Mouse (Mus musculus) stomach, embryonic 16.5 days (tissue): ENCODE data around the gene Btg4. TPM values are rescaled to one million over a fixed set of nuclear protein-coding genes. Genes with fewer than 3 reads are reported as not detected.

ENCODE experiments used
- ATAC-seq: fragments of 200-750 bp; cut with Nextera tagmentation; 2 replicates; pipeline ENCODE4 v1.8.0; 2017; ENCODE audit warnings: moderate number of reproducible peaks, moderate TSS enrichment; ENCODE audit not compliant: insufficient read depth, low FRiP score
- H3K27ac ChIP-seq: fragments of 300-500 bp; sonication (generic); 2 replicates; pipeline ENCODE4 v1.5.1; 2014; ENCODE audit warnings: low read length
- H3K27me3 ChIP-seq: fragments of 300-500 bp; sonication (generic); 2 replicates; pipeline ENCODE4 v1.6.1; 2014; ENCODE audit warnings: low read length, control low read depth, mixed read lengths; ENCODE audit not compliant: control insufficient read depth, insufficient read depth
- H3K36me3 ChIP-seq: fragments of 300-500 bp; sonication (generic); 2 replicates; pipeline ENCODE4 v1.6.1; 2014; ENCODE audit warnings: low read length; ENCODE audit not compliant: control insufficient read depth, insufficient read depth
- H3K4me1 ChIP-seq: fragments of 300-500 bp; sonication (generic); 2 replicates; pipeline ENCODE4 v1.6.1; 2014; ENCODE audit warnings: low read length, control low read depth, mixed read lengths; ENCODE audit not compliant: control insufficient read depth, insufficient read depth
- H3K4me2 ChIP-seq: fragments of 300-500 bp; sonication (generic); 2 replicates; pipeline ENCODE4 v1.6.1; 2014; ENCODE audit warnings: low read depth, low read length, mixed read lengths
- H3K4me3 ChIP-seq: fragments of 300-500 bp; sonication (generic); replicated peaks from 2 replicates; pipeline ENCODE4 v1.5.1; 2014; ENCODE audit warnings: mild to moderate bottlenecking, low read length
- H3K9ac ChIP-seq: fragments of 300-500 bp; sonication (generic); 2 replicates; pipeline ENCODE4 v1.6.1; 2014; ENCODE audit warnings: low read length
- H3K9me3 ChIP-seq: fragments of 300-500 bp; sonication (generic); replicated peaks from 2 replicates; pipeline ENCODE4 v1.6.1; 2016; ENCODE audit warnings: low read length, control low read depth; ENCODE audit not compliant: control insufficient read depth
- WGBS: fragments of 180-500 bp; shearing (Covaris S2); extraction: QIAGEN DNeasy Blood & Tissue Kit; methylation state at CpG from one replicate; pipeline ENCODE4 v1.1.7; 2014; 5-methylcytosine and 5-hydroxymethylcytosine counted together
- polyA plus RNA-seq: library from polyadenylated mRNA; unstranded; fragments of >200 nt; fragmentation: Nextera tagmentation; extraction: Ambion mirVana; gene quantifications from 2 replicates; pipeline ENCODE4 v1.2.1, GENCODE M21; 2015

Gene Btg4
- polyA plus RNA-seq, result not detected in 2 replicates

GRCm38 (mm10) chr9:51060601-51061000 lies at the start of gene Btg4:
Gene Btg4 (plus strand): TSS chr9:51060901.
- no peak within 1 kb of the TSS for H3K27ac ChIP-seq
- no peak within 1 kb of the TSS for H3K4me2 ChIP-seq
- H3K9ac ChIP-seq, result no peak within 1 kb of the TSS
- no peak for ATAC-seq
- no peak within 1 kb of the TSS for H3K4me3 ChIP-seq
- H3K4me1 ChIP-seq, result no peaks in the 10 kb centered on the region
- H3K9me3 ChIP-seq, result no peaks in the 10 kb centered on the region
- H3K36me3 ChIP-seq, result no peaks in the 10 kb centered on the region
- 81% methylated on average over 2 of the region's 2 CpGs for WGBS
- no peaks in the 10 kb centered on the region for H3K27me3 ChIP-seq

- ATAC-seq, result no peak
- H3K27me3 ChIP-seq, result no peaks in the 10 kb centered on the region
- H3K36me3 ChIP-seq, result no peaks in the 10 kb centered on the region
- H3K27ac ChIP-seq, result no peak overlapping the region
- H3K4me1 ChIP-seq, result no peaks in the 10 kb centered on the region
- WGBS, result 81% methylated on average over 1 of the region's 1 CpGs
- H3K4me2 ChIP-seq, result no peak overlapping the region
- no peak overlapping the region for H3K4me3 ChIP-seq
- H3K9ac ChIP-seq, result no peak overlapping the region
- H3K9me3 ChIP-seq, result no peaks in the 10 kb centered on the region
Measured at GRCm38 (mm10) chr9:51013644-51014043, 47.1 kb upstream of the Btg4 start.

GRCm38 (mm10) chr9:51015732-51016131 lies 45.0 kb upstream of the Btg4 start:
- Histone ChIP-seq H3K4me3 (no peak overlapping the region), H3K36me3 (no peaks in the 10 kb centered on the region), H3K27ac (no peak overlapping the region), H3K27me3 (no peaks in the 10 kb centered on the region), H3K4me2 (no peak overlapping the region), H3K9me3 (no peaks in the 10 kb centered on the region), H3K9ac (no peak overlapping the region), H3K4me1 (no peaks in the 10 kb centered on the region)
- no peak; the same call in 1 of the 2 replicates for ATAC-seq
- WGBS, result 30% methylated on average over 4 of the region's 4 CpGs

GRCm38 (mm10) chr9:51019670-51020069 lies 41.0 kb upstream of the Btg4 start:
- Histone ChIP-seq H3K4me3 (no peak overlapping the region), H3K27ac (no peak overlapping the region), H3K36me3 (no peaks in the 10 kb centered on the region), H3K27me3 (no peaks in the 10 kb centered on the region), H3K4me1 (no peaks in the 10 kb centered on the region), H3K9me3 (no peaks in the 10 kb centered on the region), H3K9ac (no peak overlapping the region), H3K4me2 (no peak overlapping the region)
- WGBS, result 66% methylated on average over 7 of the region's 7 CpGs
- ATAC-seq, result no peak

DNA sequence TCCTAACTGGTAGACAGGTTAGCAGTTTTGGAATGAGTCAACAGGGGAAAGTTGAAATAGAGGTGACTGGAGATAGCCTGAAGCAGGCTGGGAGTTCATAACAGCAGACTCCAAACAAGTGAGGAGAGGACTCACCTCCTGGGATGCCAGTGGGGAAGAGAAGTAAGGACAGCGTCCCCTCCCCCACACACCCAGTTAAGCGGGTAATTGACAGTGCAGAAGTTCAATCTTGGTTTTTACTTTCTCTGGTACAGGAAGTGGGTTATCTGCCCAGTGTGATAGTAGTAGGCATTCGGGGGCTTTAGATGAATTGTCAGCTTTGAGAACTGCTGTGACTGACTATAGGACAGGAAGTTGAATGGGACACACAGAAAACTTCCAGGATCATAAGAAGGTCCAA lies 40.4 kb upstream of the Btg4 start:
- no peak overlapping the region for H3K4me3 ChIP-seq
- WGBS, result 77% methylated on average over 3 of the region's 3 CpGs

GRCm38 (mm10) chr9:51021123-51021795 lies 39.4 kb upstream of the Btg4 start:
- Histone ChIP-seq H3K36me3 (no peaks in the 10 kb centered on the region), H3K9me3 (no peaks in the 10 kb centered on the region), H3K9ac (no peak overlapping the region), H3K27ac (no peak overlapping the region), H3K4me3 (no peak overlapping the region), H3K4me1 (no peaks in the 10 kb centered on the region), H3K4me2 (no peak overlapping the region), H3K27me3 (no peaks in the 10 kb centered on the region)
- 84% methylated on average over 4 of the region's 4 CpGs for WGBS
- ATAC-seq, result no peak

More for the DNA sequence above, 40.4 kb upstream of the Btg4 start:
- Histone ChIP-seq H3K27me3 (no peaks in the 10 kb centered on the region), H3K9me3 (no peaks in the 10 kb centered on the region), H3K9ac (no peak overlapping the region), H3K36me3 (no peaks in the 10 kb centered on the region), H3K4me2 (no peak overlapping the region), H3K27ac (no peak overlapping the region), H3K4me1 (no peaks in the 10 kb centered on the region)
- no peak for ATAC-seq

DNA sequence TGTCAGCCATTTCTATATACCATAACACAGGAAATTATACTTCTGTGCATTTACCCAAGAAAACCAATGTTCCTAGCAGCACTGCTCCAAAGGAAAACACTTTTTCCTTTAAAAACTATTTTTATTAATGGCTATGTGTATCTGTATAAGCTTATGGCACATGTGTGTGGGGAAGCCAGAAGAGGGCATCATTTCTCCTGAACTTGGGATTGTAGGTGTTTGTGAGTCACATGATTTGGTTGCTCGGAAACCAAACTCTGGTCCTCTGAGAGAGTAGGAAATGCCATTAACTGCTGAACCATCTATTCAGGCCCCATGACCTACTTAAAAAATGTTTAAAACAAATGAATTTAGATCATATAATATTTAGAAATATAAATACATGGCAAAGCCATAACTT lies 33.7 kb upstream of the Btg4 start:
- Histone ChIP-seq H3K9me3 (no peaks in the 10 kb centered on the region), H3K9ac (no peak overlapping the region), H3K4me2 (no peak overlapping the region), H3K4me1 (0 out of 2 replicates have a peak, but pooled peaks cover 4% of the 10 kb centered on the region), H3K27ac (no peak overlapping the region), H3K36me3 (no peaks in the 10 kb centered on the region), H3K4me3 (no peak overlapping the region), H3K27me3 (no peaks in the 10 kb centered on the region)
- ATAC-seq, result no peak
- 86% methylated on average over 1 of the region's 1 CpGs for WGBS

DNA sequence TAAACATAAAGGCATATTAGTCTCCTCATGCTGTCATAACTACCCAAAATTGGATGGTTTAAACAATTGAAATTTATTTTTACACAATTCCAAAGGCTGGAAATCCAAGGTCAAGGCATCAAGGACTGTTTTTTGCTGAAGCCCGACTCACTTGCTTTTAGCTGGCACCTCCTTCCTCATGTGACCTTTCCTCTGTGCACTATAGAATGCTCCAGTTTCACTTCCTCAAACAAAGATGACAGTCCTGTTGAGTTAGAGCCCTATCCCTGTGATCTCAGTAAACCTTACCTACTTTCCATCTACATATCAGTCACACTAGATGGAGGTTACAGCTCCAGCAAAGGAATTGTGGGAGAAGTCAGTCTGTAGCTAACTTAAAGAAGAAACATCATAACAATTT lies 30.6 kb upstream of the Btg4 start:
- H3K27me3 ChIP-seq, result no peaks in the 10 kb centered on the region
- H3K4me1 ChIP-seq, result 0 out of 2 replicates have a peak, but pooled peaks cover 4% of the 10 kb centered on the region
- H3K9me3 ChIP-seq, result no peaks in the 10 kb centered on the region
- H3K9ac ChIP-seq, result no peak overlapping the region
- H3K4me3 ChIP-seq, result no peak overlapping the region
- no peaks in the 10 kb centered on the region for H3K36me3 ChIP-seq
- H3K27ac ChIP-seq, result no peak overlapping the region
- WGBS, result 15% methylated on average over 1 of the region's 1 CpGs
- no peak for ATAC-seq
- no peak overlapping the region for H3K4me2 ChIP-seq

- H3K4me1 ChIP-seq, result 0 out of 2 replicates have a peak, but pooled peaks cover 4% of the 10 kb centered on the region
- no peaks in the 10 kb centered on the region for H3K27me3 ChIP-seq
- no peak overlapping the region for H3K4me3 ChIP-seq
- WGBS, result 41% methylated on average over 6 of the region's 6 CpGs
- no peak for ATAC-seq
- no peaks in the 10 kb centered on the region for H3K9me3 ChIP-seq
- H3K4me2 ChIP-seq, result no peak overlapping the region
- no peak overlapping the region for H3K9ac ChIP-seq
- no peaks in the 10 kb centered on the region for H3K36me3 ChIP-seq
- no peak overlapping the region for H3K27ac ChIP-seq
Measured at GRCm38 (mm10) chr9:51031603-51032002, 29.1 kb upstream of the Btg4 start.
